Mouse (Mus musculus) CD4-positive, CD25-positive, alpha-beta regulatory T cell, adult 2 months (primary cell): ENCODE data around the gene Ptov1.
"Not testable (repeated sequence)": the region's sequence is repeated elsewhere in the genome, so short reads cannot be mapped to it uniquely, and the experiment has no call there.

Experiments
- DNase-seq: peaks from one replicate; pipeline ENCODE4 v3.0.0-alpha.2; 2012; ENCODE audit warnings: low read depth, low spot score

Gene Ptov1

GRCm38 (mm10) chr7:44888256-44889105, 18.9 kb upstream of the Ptov1 start:
- DNase-seq, result no peak

- no peak for DNase-seq
Measured at GRCm38 (mm10) chr7:44886964-44887363, 17.4 kb upstream of the Ptov1 start.

GRCm38 (mm10) chr7:44884637-44885036, 15.0 kb upstream of the Ptov1 start:
- DNase-seq, result no peak

GRCm38 (mm10) chr7:44883036-44883435, 13.4 kb upstream of the Ptov1 start:
- no peak for DNase-seq

GRCm38 (mm10) chr7:44877833-44878232, 8.2 kb upstream of the Ptov1 start:
- no peak for DNase-seq

GRCm38 (mm10) chr7:44871774-44872173, 2.2 kb upstream of the Ptov1 start:
- not testable (repeated sequence) for DNase-seq

GRCm38 (mm10) chr7:44871181-44871580, 1.6 kb upstream of the Ptov1 start:
- no peak for DNase-seq

GRCm38 (mm10) chr7:44870614-44871013, 1.0 kb upstream of the Ptov1 start:
- DNase-seq, result no peak

GRCm38 (mm10) chr7:44868919-44869696, 480 bp downstream of the Ptov1 start:
- DNase-seq, result peak; percentile 64

GRCm38 (mm10) chr7:44868465-44868864, 1.1 kb downstream of the Ptov1 start:
- no peak for DNase-seq

GRCm38 (mm10) chr7:44867802-44868201, 1.8 kb downstream of the Ptov1 start:
- no peak for DNase-seq

GRCm38 (mm10) chr7:44867010-44867702, 2.4 kb downstream of the Ptov1 start:
- no peak for DNase-seq

GRCm38 (mm10) chr7:44866276-44867009, 3.1 kb downstream of the Ptov1 start:
- DNase-seq, result no peak

- DNase-seq, result no peak
Measured at GRCm38 (mm10) chr7:44864595-44865542, 4.7 kb downstream of the Ptov1 start.

GRCm38 (mm10) chr7:44863982-44864494, 5.5 kb downstream of the Ptov1 start:
- no peak for DNase-seq

- no peak for DNase-seq
Measured at GRCm38 (mm10) chr7:44863210-44863609, 6.4 kb downstream of the Ptov1 start.

- no peak for DNase-seq
Measured at GRCm38 (mm10) chr7:44862434-44862833, 7.2 kb downstream of the Ptov1 start.

GRCm38 (mm10) chr7:44861429-44861816, 8.2 kb downstream of the Ptov1 start:
- no peak for DNase-seq

GRCm38 (mm10) chr7:44860576-44861428, 8.8 kb downstream of the Ptov1 start:
- DNase-seq, result peak; percentile 81
